Mouse (Mus musculus) E14TG2a.4 (cell line): Measurements from ENCODE around the gene Gm15319.
"Not testable (repeated sequence)": the region's sequence is repeated elsewhere in the genome, so short reads cannot be mapped to it uniquely, and the experiment has no call there.

Experiments used
- CTCF ChIP-seq: conservative IDR thresholded peaks from 2 replicates; pipeline ENCODE4 v1.5.1; 2014; ENCODE audit warnings: low read length
- POU5F1 ChIP-seq: IDR thresholded peaks from 2 replicates; pipeline ENCODE4 v1.6.1; 2014; ENCODE audit warnings: low read length, borderline replicate concordance

GRCm38 (mm10) chr8:20297939-20298505 lies 65.0 kb downstream of the Gm15319 start:
- not testable (repeated sequence) for TF ChIP-seq CTCF, POU5F1
